ENCODE assay signal across 23 mouse cellular contexts in the genomic region with DNA sequence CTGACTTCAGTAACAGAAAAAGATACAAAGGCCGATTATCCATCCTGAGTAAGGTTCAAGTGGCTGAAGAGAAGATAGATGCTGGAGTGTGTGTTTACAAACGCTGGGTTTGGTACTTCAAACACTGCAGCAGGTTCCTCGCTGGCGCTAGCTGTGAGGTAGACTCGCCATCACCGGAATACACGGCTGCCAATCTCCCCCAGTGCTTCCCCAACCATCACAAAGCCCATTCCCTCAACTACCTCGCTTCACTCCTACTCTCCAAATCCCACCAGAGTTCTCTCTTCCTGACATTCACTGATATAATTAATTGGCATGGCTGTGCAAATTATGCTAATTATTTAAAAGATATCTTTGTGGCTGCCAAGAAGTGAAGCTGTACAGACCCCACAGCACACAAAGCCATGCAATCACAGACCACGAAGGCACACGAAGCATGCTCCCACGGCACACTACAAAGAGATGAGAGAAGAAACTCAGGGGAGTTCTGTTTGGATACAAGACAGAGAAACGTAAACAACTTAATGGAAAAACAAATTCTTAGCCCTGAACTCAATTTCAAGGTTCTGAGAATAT. TPM values are rescaled to one million over a fixed set of nuclear protein-coding genes. Genes with fewer than 3 reads are reported as not detected.
A peak's percentile ranks its signal among the peaks of the same experiment; 100 is the strongest.
DNase-seq lines count a peak whose midpoint lies in the region; ATAC-seq lines count a peak whose summit lies in the region.
"Had no signal": no experiment of that assay in that cellular context is flagged by ENCODE, and none has a peak within 500 bp of the region (broad histone marks: within the 10 kb centered on the region; RNA-seq: fewer than 3 reads in every experiment).

No protein-coding gene starts in this region.

- H3K36me3 ChIP-seq in limb, embryonic 12.5 days: no peaks in the 10 kb centered on the region
- no peaks in the 10 kb centered on the region for H3K36me3 ChIP-seq in limb, embryonic 10.5 days
- H3K36me3 ChIP-seq in forebrain, embryonic 15.5 days: no peaks in the 10 kb centered on the region
- H3K36me3 ChIP-seq in hindbrain, embryonic 15.5 days: no peaks in the 10 kb centered on the region
- no peaks in the 10 kb centered on the region for H3K36me3 ChIP-seq in neural tube, embryonic 13.5 days
- H3K36me3 ChIP-seq: embryonic facial prominence, embryonic 12.5 days; limb, embryonic 15.5 days; liver, embryonic 15.5 days; stomach, embryonic 15.5 days had no signal

- WGBS in limb, embryonic 12.5 days: 76% methylated on average over 12 of the region's 12 CpGs
- 79% methylated on average over 12 of the region's 12 CpGs for whole genome bisulfite sequencing in limb, embryonic 10.5 days
- 27% methylated on average over 12 of the region's 12 CpGs for WGBS in forebrain, embryonic 15.5 days
- whole genome bisulfite sequencing in hindbrain, embryonic 15.5 days: 30% methylated on average over 12 of the region's 12 CpGs
- WGBS in neural tube, embryonic 13.5 days: 50% methylated on average over 12 of the region's 12 CpGs

- ATAC-seq in limb, embryonic 12.5 days (ENCODE audit: insufficient number of reproducible peaks, insufficient read depth, low FRiP score, low TSS enrichment, low read depth): no peak
- peak; percentile 30; the same call in 1 of the 2 replicates for ATAC-seq in forebrain, embryonic 15.5 days (replicated peaks)
- ATAC-seq in hindbrain, embryonic 15.5 days (ENCODE audit: low FRiP score, low read depth): peak; percentile 39; the same call in 1 of the 2 replicates
- ATAC-seq in neural tube, embryonic 13.5 days (ENCODE audit: low read depth): peak; percentile 65
- ATAC-seq: intestine, postnatal 0 days had no signal

- peaks cover 57% of the 10 kb centered on the region for H3K4me1 ChIP-seq in limb, embryonic 12.5 days (replicated peaks)
- peaks cover 33% of the 10 kb centered on the region for H3K4me1 ChIP-seq in limb, embryonic 10.5 days
- peaks cover 30% of the 10 kb centered on the region for H3K4me1 ChIP-seq in forebrain, embryonic 15.5 days
- H3K4me1 ChIP-seq in hindbrain, embryonic 15.5 days (replicated peaks): peaks cover 42% of the 10 kb centered on the region
- peaks cover 69% of the 10 kb centered on the region for H3K4me1 ChIP-seq in neural tube, embryonic 13.5 days (replicated peaks)
- H3K4me1 ChIP-seq: liver, embryonic 15.5 days had no signal

- intact Hi-C loops in left cerebral cortex, postnatal 10 days (cut with DNase I): no loop called here

- no peaks in the 10 kb centered on the region for H3K9me3 ChIP-seq in limb, embryonic 12.5 days
- H3K9me3 ChIP-seq in limb, embryonic 10.5 days (replicated peaks): no peaks in the 10 kb centered on the region
- H3K9me3 ChIP-seq in forebrain, embryonic 15.5 days: no peaks in the 10 kb centered on the region
- H3K9me3 ChIP-seq in hindbrain, embryonic 15.5 days: no peaks in the 10 kb centered on the region
- no peaks in the 10 kb centered on the region for H3K9me3 ChIP-seq in neural tube, embryonic 13.5 days
- H3K9me3 ChIP-seq: embryonic facial prominence, embryonic 12.5 days; limb, embryonic 15.5 days; liver, embryonic 15.5 days; stomach, embryonic 15.5 days had no signal

- H3K9ac ChIP-seq in limb, embryonic 12.5 days (replicated peaks): no peak overlapping the region
- no peak overlapping the region for H3K9ac ChIP-seq in forebrain, embryonic 15.5 days (replicated peaks)
- 0 out of 2 replicates have a peak overlapping the region, but pooled peaks have one; percentile 19 for H3K9ac ChIP-seq in hindbrain, embryonic 15.5 days
- no peak overlapping the region for H3K9ac ChIP-seq in neural tube, embryonic 13.5 days
- H3K9ac ChIP-seq: embryonic facial prominence, embryonic 12.5 days; limb, embryonic 15.5 days; liver, embryonic 15.5 days; stomach, embryonic 15.5 days had no signal

- H3K27me3 ChIP-seq in limb, embryonic 12.5 days: no peaks in the 10 kb centered on the region
- no peaks in the 10 kb centered on the region for H3K27me3 ChIP-seq in limb, embryonic 10.5 days (ENCODE audit: low read depth, poor library complexity, severe bottlenecking)
- no peaks in the 10 kb centered on the region for H3K27me3 ChIP-seq in forebrain, embryonic 15.5 days
- H3K27me3 ChIP-seq in hindbrain, embryonic 15.5 days: no peaks in the 10 kb centered on the region
- no peaks in the 10 kb centered on the region for H3K27me3 ChIP-seq in neural tube, embryonic 13.5 days
- H3K27me3 ChIP-seq: embryonic facial prominence, embryonic 12.5 days; limb, embryonic 15.5 days; liver, embryonic 15.5 days; stomach, embryonic 15.5 days had no signal

- no peak for DNase-seq in limb, embryonic 10.5 days (ENCODE audit: low spot score)
- no peak for DNase-seq in left cerebral cortex, postnatal 10 days (ENCODE audit: extremely low spot score in 1 of 2, low spot score in 2 of 2)
- no peak for DNase-seq in kidney, postnatal 25 days
- DNase-seq: adrenal gland, adult 2 months; cerebellum, adult 9-11 months; gastrocnemius, postnatal 25 days; heart, adult 2 months; heart, postnatal 4 days; kidney, postnatal 10 days; right cerebral cortex, postnatal 25 days; thymus, adult 18-20 months; thymus, postnatal 4 days had no signal

- H3K27ac ChIP-seq in limb, embryonic 12.5 days: 0 out of 2 replicates have a peak overlapping the region, but pooled peaks have one; percentile 12
- no peak overlapping the region for H3K27ac ChIP-seq in limb, embryonic 10.5 days
- no peak overlapping the region for H3K27ac ChIP-seq in forebrain, embryonic 15.5 days (replicated peaks)
- peak overlapping the region; percentile 46 for H3K27ac ChIP-seq in hindbrain, embryonic 15.5 days (replicated peaks)
- H3K27ac ChIP-seq in neural tube, embryonic 13.5 days (replicated peaks): peak overlapping the region; percentile 76
- H3K27ac ChIP-seq: embryonic facial prominence, embryonic 12.5 days; heart, adult 2 months; limb, embryonic 15.5 days; liver, embryonic 15.5 days; macrophage; stomach, embryonic 15.5 days had no signal

- H3K4me2 ChIP-seq in limb, embryonic 12.5 days: no peak overlapping the region
- H3K4me2 ChIP-seq in forebrain, embryonic 15.5 days (replicated peaks): no peak overlapping the region
- peak overlapping the region; percentile 20; the same call in 1 of the 2 replicates for H3K4me2 ChIP-seq in hindbrain, embryonic 15.5 days
- peak overlapping the region; percentile 18; the same call in 1 of the 2 replicates for H3K4me2 ChIP-seq in neural tube, embryonic 13.5 days
- H3K4me2 ChIP-seq: embryonic facial prominence, embryonic 12.5 days; limb, embryonic 15.5 days; liver, embryonic 15.5 days; stomach, embryonic 15.5 days had no signal

- no peak overlapping the region for H3K4me3 ChIP-seq in limb, embryonic 12.5 days (replicated peaks)
- no peak overlapping the region for H3K4me3 ChIP-seq in limb, embryonic 10.5 days
- no peak overlapping the region for H3K4me3 ChIP-seq in forebrain, embryonic 15.5 days
- H3K4me3 ChIP-seq in hindbrain, embryonic 15.5 days: no peak overlapping the region
- H3K4me3 ChIP-seq in neural tube, embryonic 13.5 days: no peak overlapping the region
- H3K4me3 ChIP-seq: embryonic facial prominence, embryonic 12.5 days; erythroblast, embryonic 14.5 days; heart, adult 2 months; limb, embryonic 15.5 days; liver, embryonic 15.5 days; stomach, embryonic 15.5 days had no signal

RNA-seq across cellular contexts. Expression of gene Rapgef2, which starts 15.2 kb away (rescaled TPM):
- 9.8 and 10.4 TPM in 2 replicates for polyA plus RNA-seq in limb, embryonic 12.5 days (2016; fragmentation: Nextera tagmentation; extraction: Ambion mirVana)
- 4.7 and 5.3 TPM in 2 replicates for polyA plus RNA-seq in limb, embryonic 10.5 days (2016; fragmentation: Nextera tagmentation; extraction: Ambion mirVana)
- polyA plus RNA-seq in forebrain, embryonic 15.5 days (2015; fragmentation: Nextera tagmentation; extraction: Ambion mirVana): 11.4 and 11.8 TPM in 2 replicates
- 13.0 and 13.5 TPM in 2 replicates for polyA plus RNA-seq in hindbrain, embryonic 15.5 days (2015; fragmentation: Nextera tagmentation; extraction: Ambion mirVana)
- polyA plus RNA-seq in neural tube, embryonic 13.5 days (2015; fragmentation: Nextera tagmentation; extraction: Ambion mirVana): 6.9 and 9.0 TPM in 2 replicates
- 10 to 100 TPM; 92.8 to 96.4 TPM for total RNA-seq in left cerebral cortex, postnatal 10 days (2021)

Comparison
In these comparisons a context has a peak if more than half of its experiments do, and no peak if none do; other contexts are left out.
1. H3K27ac ChIP-seq: peak in limb, embryonic 12.5 days (single experiment), hindbrain, embryonic 15.5 days (single experiment) and neural tube, embryonic 13.5 days (single experiment); none in limb, embryonic 10.5 days (single experiment) and forebrain, embryonic 15.5 days (single experiment).
2. H3K4me2 ChIP-seq: peak in hindbrain, embryonic 15.5 days (single experiment) and neural tube, embryonic 13.5 days (single experiment); none in limb, embryonic 12.5 days (single experiment) and forebrain, embryonic 15.5 days (single experiment).